Mouse (Mus musculus) adrenal gland, postnatal 36 days (tissue): Measurements from ENCODE around the gene Syt7. TPM values are rescaled to one million over a fixed set of nuclear protein-coding genes. Genes with fewer than 3 reads are reported as not detected.

ENCODE experiments used
- DNase-seq, 2 experiments: peaks; one replicate each; pipeline ENCODE4 v3.0.0; 2021; ENCODE audit warnings: mixed read lengths in 1 of 2
- total RNA-seq, 2 experiments: library from RNA; stranded (reverse); gene quantifications; 2 replicates each; pipeline ENCODE4 v1.2.3; 2021

The Syt7 gene
- total RNA-seq, 2 experiments from 2014 or later, result 17.7 to 29.8 TPM

- peak; percentile 50 to 56 for DNase-seq
Measured at GRCm38 (mm10) chr19:10458096-10458495, 69.2 kb downstream of the Syt7 start.

GRCm38 (mm10) chr19:10459907-10460306 is 71.0 kb downstream of the Syt7 start:
- no peak for DNase-seq

- DNase-seq, result no peak
Measured at GRCm38 (mm10) chr19:10461584-10461983, 72.7 kb downstream of the Syt7 start.

GRCm38 (mm10) chr19:10464427-10464826 is 75.5 kb downstream of the Syt7 start:
- no peak for DNase-seq

GRCm38 (mm10) chr19:10469171-10469658 is 80.3 kb downstream of the Syt7 start:
- peak; percentile 18 to 20 for DNase-seq

- DNase-seq, result no peak
Measured at GRCm38 (mm10) chr19:10472958-10473357, 84.1 kb downstream of the Syt7 start.

- no peak for DNase-seq
Measured at GRCm38 (mm10) chr19:10473779-10474178, 84.9 kb downstream of the Syt7 start.

- DNase-seq, result no peak
Measured at GRCm38 (mm10) chr19:10479541-10479940, 90.7 kb downstream of the Syt7 start.

- DNase-seq, result no peak
Measured at GRCm38 (mm10) chr19:10482703-10483102, 93.8 kb downstream of the Syt7 start, which contains the start of gene Ppp1r32. Gene Ppp1r32 (minus strand): TSS chr19:10482928.

GRCm38 (mm10) chr19:10486264-10486738 is 97.4 kb downstream of the Syt7 start:
- peak; percentile 23 to 57 for DNase-seq

GRCm38 (mm10) chr19:10495670-10496069 is 106.8 kb downstream of the Syt7 start:
- DNase-seq, result peak; percentile 53 to 57

- no peak for DNase-seq
Measured at GRCm38 (mm10) chr19:10496976-10497375, 108.1 kb downstream of the Syt7 start.

GRCm38 (mm10) chr19:10497512-10498160 is 108.7 kb downstream of the Syt7 start:
- DNase-seq, result peak; percentile 35 to 42

- DNase-seq, result no peak
Measured at GRCm38 (mm10) chr19:10500581-10500980, 111.7 kb downstream of the Syt7 start.

- DNase-seq, result peak; percentile 32 to 58
Measured at GRCm38 (mm10) chr19:10502571-10502970, 113.7 kb downstream of the Syt7 start.

Other genes with a start within 250 kb of the Syt7 start
- gene Fads1, start 206.2 kb upstream of the Syt7 start, total RNA-seq, result 1,000 to 10,000 TPM in 1 of 2 experiments, 100 to 1,000 TPM in 1; 677 to 1,388 TPM
- 100 to 1,000 TPM; 161 to 204 TPM for gene Tmem258, start 185.1 kb upstream of the Syt7 start, total RNA-seq
- 10 to 100 TPM; 12.0 to 18.4 TPM for gene Fen1, start 184.9 kb upstream of the Syt7 start, total RNA-seq
- 1 to 10 TPM; 1.4 to 1.7 TPM for gene Myrf, start 148.3 kb upstream of the Syt7 start, total RNA-seq
- 1 to 10 TPM; 4.0 to 5.6 TPM for gene Dagla, start 84.2 kb upstream of the Syt7 start, total RNA-seq
- gene Lrrc10b, start 68.4 kb downstream of the Syt7 start, total RNA-seq, result 1 to 10 TPM; 3.5 to 6.2 TPM
- under 1 TPM; 0.63 to 0.93 TPM for gene Ppp1r32, start 93.8 kb downstream of the Syt7 start, total RNA-seq
- 10 to 100 TPM; 42.0 to 55.1 TPM for gene Cpsf7, start 136.2 kb downstream of the Syt7 start, total RNA-seq
- 10 to 100 TPM; 61.6 to 63.5 TPM for gene Sdhaf2, start 137.1 kb downstream of the Syt7 start, total RNA-seq
- gene Tmem216, start 167.1 kb downstream of the Syt7 start, total RNA-seq, result 10 to 100 TPM; 15.9 to 21.5 TPM
- gene Cyb561a3, start 188.1 kb downstream of the Syt7 start, total RNA-seq, result 10 to 100 TPM; 17.8 to 21.7 TPM
- 1 to 10 TPM; 8.2 to 8.6 TPM for gene Tmem138, start 188.3 kb downstream of the Syt7 start, total RNA-seq
- gene Ddb1, start 216.2 kb downstream of the Syt7 start, total RNA-seq, result 100 to 1,000 TPM; 272 to 288 TPM
- gene Tkfc, start 216.6 kb downstream of the Syt7 start, total RNA-seq, result 10 to 100 TPM; 18.0 to 20.7 TPM
- gene Vwce, start 245.1 kb downstream of the Syt7 start, total RNA-seq, result under 1 TPM; 0.26 to 0.60 TPM